Mouse (Mus musculus): ENCODE measurements around the gene Olfr738. TPM values are rescaled to one million over a fixed set of nuclear protein-coding genes. Genes with fewer than 3 reads are reported as not detected.

The Olfr738 gene
- total and polyA plus RNA-seq, 2 experiments = not detected

- TF ChIP-seq POLR2A (IDR thresholded peaks at IDR 0.05; ENCODE audit: extremely low read depth, insufficient read depth, low read length) = no peak
- TF ChIP-seq CTCF (IDR thresholded peaks at IDR 0.05; ENCODE audit: low read depth, low read length) = no peak
These were observed 37.9 kb downstream of the Olfr738 start, which contains the start of gene Olfr740 for GRCm38 (mm10) chr14:50445245-50445644. Olfr740 (plus strand) TSS chr14:50445545.

More at GRCm38 (mm10) chr14:50445245-50445644, 37.9 kb downstream of the Olfr738 start, which contains the start of gene Olfr740:
- no peaks in the 10 kb centered on the region for H3K27me3 ChIP-seq (ENCODE audit: control insufficient read depth, insufficient read depth, low read length)
- no peaks in the 10 kb centered on the region for H3K79me2 ChIP-seq (ENCODE audit: control insufficient read depth, insufficient read depth, low read length)
- no peak within 1 kb of the TSS for H3K27ac ChIP-seq (replicated peaks; ENCODE audit: insufficient read depth, low read depth, low read length)
- H3K9ac ChIP-seq (ENCODE audit: low read depth, low read length) = no peak within 1 kb of the TSS
- no peak for DNase-seq (ENCODE audit: extremely low read depth, low read depth, low spot score)
- no peak within 1 kb of the TSS for H3K4me3 ChIP-seq (ENCODE audit: insufficient read depth, low read depth, low read length)
- no peaks in the 10 kb centered on the region for H3K36me3 ChIP-seq (ENCODE audit: control insufficient read depth, insufficient read depth, low read length)
- 83% methylated on average over 3 of the region's 3 CpGs for WGBS
- H3K4me1 ChIP-seq (ENCODE audit: control insufficient read depth, insufficient read depth, low read length) = no peaks in the 10 kb centered on the region

Other genes with a start within 250 kb of the Olfr738 start
- gene Olfr730, start 219.4 kb upstream of the Olfr738 start, total RNA-seq (2014; rRNA removed) = not detected in 2 replicates
- not detected in 2 replicates for gene Olfr730, start 219.4 kb upstream of the Olfr738 start, polyA plus RNA-seq (2012; rRNA removed)
- gene Olfr731, start 165.7 kb upstream of the Olfr738 start, total RNA-seq (2014; rRNA removed) = not detected in 2 replicates
- gene Olfr731, start 165.7 kb upstream of the Olfr738 start, polyA plus RNA-seq (2012; rRNA removed) = not detected in 2 replicates
- not detected in 2 replicates for gene Olfr732, start 123.4 kb upstream of the Olfr738 start, total RNA-seq (2014; rRNA removed)
- not detected in 2 replicates for gene Olfr732, start 123.4 kb upstream of the Olfr738 start, polyA plus RNA-seq (2012; rRNA removed)
- gene Olfr733, start 106.0 kb upstream of the Olfr738 start, total RNA-seq (2014; rRNA removed) = not detected in 2 replicates
- gene Olfr733, start 106.0 kb upstream of the Olfr738 start, polyA plus RNA-seq (2012; rRNA removed) = not detected in 2 replicates
- gene Olfr734, start 80.8 kb upstream of the Olfr738 start, total RNA-seq (2014; rRNA removed) = not detected in 2 replicates
- gene Olfr734, start 80.8 kb upstream of the Olfr738 start, polyA plus RNA-seq (2012; rRNA removed) = not detected in 2 replicates
- gene Olfr735, start 58.7 kb upstream of the Olfr738 start, total RNA-seq (2014; rRNA removed) = not detected in 2 replicates
- gene Olfr735, start 58.7 kb upstream of the Olfr738 start, polyA plus RNA-seq (2012; rRNA removed) = not detected in 2 replicates
- gene Tlr11, start 49.7 kb upstream of the Olfr738 start, total RNA-seq (2014; rRNA removed) = 0.28 and 0.34 TPM in 2 replicates
- 0.10 and 0.17 TPM in 2 replicates for gene Tlr11, start 49.7 kb upstream of the Olfr738 start, polyA plus RNA-seq (2012; rRNA removed)
- not detected in 2 replicates for gene Olfr736, start 26.4 kb upstream of the Olfr738 start, total RNA-seq (2014; rRNA removed)
- gene Olfr736, start 26.4 kb upstream of the Olfr738 start, polyA plus RNA-seq (2012; rRNA removed) = not detected in 2 replicates
- not detected in 2 replicates for gene Olfr739, start 11.1 kb downstream of the Olfr738 start, total RNA-seq (2014; rRNA removed)
- gene Olfr739, start 11.1 kb downstream of the Olfr738 start, polyA plus RNA-seq (2012; rRNA removed) = not detected in 2 replicates
- gene Olfr740, start 38.0 kb downstream of the Olfr738 start, total RNA-seq (2014; rRNA removed) = not detected in 2 replicates
- not detected in 2 replicates for gene Olfr740, start 38.0 kb downstream of the Olfr738 start, polyA plus RNA-seq (2012; rRNA removed)
- gene Olfr741, start 65.2 kb downstream of the Olfr738 start, total RNA-seq (2014; rRNA removed) = not detected in 2 replicates
- gene Olfr741, start 65.2 kb downstream of the Olfr738 start, polyA plus RNA-seq (2012; rRNA removed) = not detected in 2 replicates
- not detected in 2 replicates for gene Olfr742, start 96.0 kb downstream of the Olfr738 start, total RNA-seq (2014; rRNA removed)
- gene Olfr742, start 96.0 kb downstream of the Olfr738 start, polyA plus RNA-seq (2012; rRNA removed) = not detected in 2 replicates
- gene Olfr743, start 114.3 kb downstream of the Olfr738 start, total RNA-seq (2014; rRNA removed) = not detected in 2 replicates
- gene Olfr743, start 114.3 kb downstream of the Olfr738 start, polyA plus RNA-seq (2012; rRNA removed) = not detected in 2 replicates
- not detected in 2 replicates for gene Olfr744, start 207.3 kb downstream of the Olfr738 start, total RNA-seq (2014; rRNA removed)
- not detected in 2 replicates for gene Olfr744, start 207.3 kb downstream of the Olfr738 start, polyA plus RNA-seq (2012; rRNA removed)
- not detected in 2 replicates for gene Olfr745, start 231.8 kb downstream of the Olfr738 start, total RNA-seq (2014; rRNA removed)
- not detected in 2 replicates for gene Olfr745, start 231.8 kb downstream of the Olfr738 start, polyA plus RNA-seq (2012; rRNA removed)
- gene Olfr746, start 239.5 kb downstream of the Olfr738 start, total RNA-seq (2014; rRNA removed) = not detected in 2 replicates
- not detected in 2 replicates for gene Olfr746, start 239.5 kb downstream of the Olfr738 start, polyA plus RNA-seq (2012; rRNA removed)